Mouse (Mus musculus) C2C12 (cell line): ENCODE measurements around the gene Rras2.

Experiments used
- CTCF ChIP-seq: IDR thresholded peaks from one replicate; pipeline ENCODE4 v1.5.1; 2011; ENCODE audit not compliant: control insufficient read depth, insufficient read depth, insufficient read length
- FOSL1 ChIP-seq: IDR thresholded peaks from one replicate; pipeline ENCODE4 v1.8.0; 2011; ENCODE audit warnings: mild to moderate bottlenecking, low read length; ENCODE audit not compliant: poor library complexity, insufficient read depth, severe bottlenecking
- MAX ChIP-seq: IDR thresholded peaks from one replicate; pipeline ENCODE4 v1.6.1; 2011; ENCODE audit warnings: mild to moderate bottlenecking, control low read depth
- MYOD1 ChIP-seq: IDR thresholded peaks from one replicate; pipeline ENCODE4 v1.6.1; 2011; ENCODE audit warnings: low read depth; ENCODE audit not compliant: control insufficient read depth, insufficient read length
- USF1 ChIP-seq: IDR thresholded peaks from one replicate; pipeline ENCODE4 v1.6.1; 2011; ENCODE audit warnings: low read depth, mild to moderate bottlenecking, control low read depth, moderate library complexity

DNA sequence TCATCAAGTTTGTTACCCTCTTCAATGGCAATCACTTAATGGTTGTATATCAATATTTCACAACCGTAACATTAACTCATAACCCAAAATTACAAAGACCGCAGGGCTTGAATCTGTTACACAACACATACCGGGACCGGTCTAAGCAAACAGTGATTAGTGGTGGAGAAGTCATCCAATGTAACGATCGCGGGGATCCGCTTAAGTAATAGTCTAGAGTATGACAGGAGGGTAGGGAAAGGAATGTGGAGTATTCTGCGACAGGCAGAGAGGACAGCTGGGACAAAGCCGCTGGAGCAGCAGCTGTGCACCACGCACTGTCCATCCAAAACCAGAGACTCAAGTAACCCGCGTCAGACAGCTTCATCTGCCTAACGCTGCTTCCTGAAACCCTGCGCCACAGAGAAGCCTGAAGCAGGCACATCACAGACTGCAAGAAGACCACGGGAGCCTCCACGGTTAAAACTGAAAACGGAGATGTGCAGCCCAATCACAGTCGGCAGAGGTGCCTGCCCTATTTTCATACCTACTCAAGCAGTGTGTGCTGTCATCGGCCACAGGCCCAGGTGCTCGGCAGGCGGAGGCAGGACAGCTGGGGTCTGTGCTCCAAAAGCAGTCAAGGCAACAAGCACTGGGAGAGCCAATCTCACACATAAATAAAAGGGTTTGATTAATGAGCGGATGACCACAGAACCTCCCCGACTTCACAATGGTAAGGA is 13.8 kb downstream of the Rras2 start:
- TF ChIP-seq CTCF (no peak), USF1 (no peak), FOSL1 (no peak), MYOD1 (peak; percentile 93), MAX (no peak)
